Mouse (Mus musculus) mature B cell (primary cell): ENCODE data around the gene Mc1r.

Source experiments
- in situ Hi-C: fragments of 300-500 bp; cut with MboI; formaldehyde crosslinking; loops from 2 replicates; pipeline ENCODE4 v1.14.3; 2019

Mc1r gene

DNA sequence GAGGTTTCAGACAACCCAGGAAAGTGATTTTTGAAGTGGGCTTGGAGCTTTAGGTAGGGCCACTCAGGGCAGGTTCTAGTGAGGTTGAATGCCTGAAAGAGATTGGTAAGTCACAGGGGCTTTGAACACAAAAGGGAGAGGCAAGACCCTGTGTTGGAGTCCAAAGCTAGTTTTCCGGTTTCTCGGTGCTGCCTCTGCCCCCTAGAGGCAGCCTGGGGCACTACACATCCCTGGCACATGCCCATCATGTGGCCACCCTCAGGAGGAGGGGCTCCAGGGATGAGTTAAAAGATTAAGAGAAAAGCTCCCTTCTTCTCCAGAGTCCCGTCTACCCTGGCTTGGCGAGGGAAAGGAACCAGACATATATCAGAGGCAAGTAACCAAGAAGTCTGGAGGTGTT, at the start of gene Mc1r:
TSS of gene Mc1r (plus strand) at position 322 of the 400 bp plus-strand sequence.
- in situ Hi-C loops: no loop called here

DNA sequence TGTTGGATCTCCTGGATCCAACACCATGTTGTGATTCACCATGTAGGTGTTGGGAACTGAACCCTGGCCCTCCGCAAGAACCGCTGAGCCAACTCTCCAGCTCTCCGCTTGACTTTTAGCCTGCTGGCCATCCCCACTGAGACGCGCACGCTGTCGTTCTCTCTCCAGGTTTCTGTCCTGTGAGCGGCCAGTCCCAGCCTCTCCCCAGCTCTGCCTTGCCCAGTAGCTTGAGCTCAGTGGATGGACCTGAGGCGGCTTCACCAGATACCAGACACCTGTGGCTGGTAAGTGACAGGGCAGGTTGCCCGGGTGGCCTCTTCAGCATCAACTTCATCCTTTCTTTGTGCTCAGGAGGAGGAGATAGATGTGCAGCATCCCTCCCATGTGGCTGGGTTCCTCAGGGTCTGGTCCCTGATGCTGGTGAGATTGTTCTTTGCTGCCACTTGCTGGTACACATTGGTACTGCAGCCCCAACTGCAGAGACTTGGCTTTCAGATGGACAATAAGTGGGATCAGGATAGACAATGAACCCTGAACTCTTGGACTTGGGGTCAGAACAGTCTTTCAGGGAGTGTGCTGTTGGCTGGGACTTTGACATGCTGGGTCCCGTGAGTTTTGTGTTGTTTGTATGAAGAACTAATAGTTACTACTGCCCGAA, 45.7 kb upstream of the Mc1r start:
- in situ Hi-C loops: no loop called here

DNA sequence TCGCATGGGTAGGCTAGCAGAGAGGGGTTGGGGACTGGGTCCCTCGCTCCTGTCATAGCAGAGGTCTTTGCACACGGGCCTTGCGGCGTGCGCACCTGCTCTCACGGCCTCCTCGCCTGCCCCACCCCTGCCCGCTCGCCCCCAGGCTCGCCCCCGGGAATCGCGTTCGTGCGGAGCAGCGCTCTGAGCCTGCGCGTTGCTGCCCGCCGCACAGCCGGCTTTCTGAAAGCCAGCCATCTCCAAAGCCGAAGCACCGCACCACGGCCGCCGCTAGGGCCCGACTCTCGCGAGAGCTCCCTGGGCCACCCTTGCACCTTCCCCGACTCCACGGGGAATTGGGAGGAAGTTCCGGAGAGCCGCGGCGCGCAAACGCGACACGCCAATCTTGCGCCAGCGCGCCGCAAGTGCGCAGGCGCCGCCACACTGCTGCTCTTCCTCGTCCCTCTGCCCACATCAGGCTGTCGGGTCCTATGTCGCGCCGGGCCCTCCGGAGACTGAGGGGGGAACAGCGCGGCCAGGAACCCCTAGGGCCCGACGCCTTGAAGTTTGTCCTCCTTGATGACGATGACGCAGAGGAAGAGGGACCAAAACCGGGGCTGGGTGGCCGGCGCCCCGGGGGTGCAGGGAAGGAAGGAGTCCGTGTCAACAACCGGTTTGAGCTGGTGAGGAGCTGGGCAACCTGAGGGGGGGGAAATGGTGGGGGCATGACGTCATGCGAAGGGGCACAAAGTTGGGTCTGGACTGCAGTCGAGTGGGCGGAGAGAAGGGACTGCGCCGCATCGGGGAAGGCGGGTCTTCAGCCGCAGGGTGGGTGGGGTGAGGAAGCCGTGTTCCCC, 33.3 kb upstream of the Mc1r start, which contains the start of gene Tcf25:
TSS of gene Tcf25 (plus strand) at position 351 of the 836 bp plus-strand sequence.
- in situ Hi-C loops: no loop called here

DNA sequence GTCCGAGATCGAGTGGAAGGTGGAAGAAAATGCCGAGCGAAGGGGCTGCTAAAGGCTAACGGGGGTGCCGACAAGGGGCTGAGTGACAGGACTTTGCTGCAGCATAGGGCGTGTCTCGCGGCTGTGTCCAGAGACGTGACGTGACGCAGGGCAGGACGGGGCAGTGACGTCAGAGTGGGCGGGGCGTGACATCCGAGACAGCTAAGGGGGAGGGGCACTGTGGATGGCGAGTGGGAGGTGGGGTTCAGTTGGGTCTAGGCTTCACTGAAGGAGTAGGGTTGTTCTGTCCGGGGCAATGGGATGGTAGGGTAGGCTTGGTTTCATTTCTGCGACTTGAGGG, 32.7 kb upstream of the Mc1r start:
- in situ Hi-C loops: no loop called here

DNA sequence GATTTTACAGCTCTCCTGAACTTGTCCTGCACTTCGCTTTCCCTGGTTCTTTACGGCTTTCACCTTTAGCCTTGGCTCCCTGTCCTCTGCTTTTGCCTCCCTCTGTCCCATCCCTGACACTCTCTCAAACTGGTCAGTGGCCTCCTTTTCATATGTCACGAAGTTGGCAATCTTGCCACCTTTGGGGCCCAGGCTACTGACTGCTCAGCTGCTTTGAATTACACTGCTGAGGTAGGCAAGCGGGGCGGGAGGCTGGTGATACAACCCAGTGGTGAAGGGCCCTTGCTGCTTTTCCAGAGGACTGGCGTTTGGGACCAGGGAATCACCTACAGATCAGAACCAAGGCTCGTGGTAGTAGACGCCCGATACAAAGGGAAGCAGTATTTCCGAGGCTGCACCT, 31.2 kb upstream of the Mc1r start:
- in situ Hi-C loops: no loop called here

DNA sequence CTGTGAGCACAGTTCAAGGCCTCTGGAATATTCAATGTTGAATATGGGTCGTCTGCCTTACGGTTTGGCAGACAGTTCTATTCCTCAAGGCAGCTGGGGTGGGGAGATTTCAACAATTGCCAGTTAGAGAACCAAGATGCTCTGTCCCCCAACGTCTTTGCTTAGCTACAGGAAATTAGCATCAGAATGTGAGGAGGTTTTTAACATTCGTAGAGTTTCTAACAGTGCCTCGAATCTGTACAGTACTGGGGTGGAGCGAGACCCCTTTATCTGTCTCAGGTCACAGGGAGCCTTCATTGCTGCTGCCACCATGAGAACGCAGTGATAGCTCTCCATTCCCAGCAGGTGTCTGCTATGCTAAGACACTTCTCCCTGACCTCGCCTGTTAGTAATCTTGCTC, 30.8 kb upstream of the Mc1r start:
- in situ Hi-C loops: no loop called here

DNA sequence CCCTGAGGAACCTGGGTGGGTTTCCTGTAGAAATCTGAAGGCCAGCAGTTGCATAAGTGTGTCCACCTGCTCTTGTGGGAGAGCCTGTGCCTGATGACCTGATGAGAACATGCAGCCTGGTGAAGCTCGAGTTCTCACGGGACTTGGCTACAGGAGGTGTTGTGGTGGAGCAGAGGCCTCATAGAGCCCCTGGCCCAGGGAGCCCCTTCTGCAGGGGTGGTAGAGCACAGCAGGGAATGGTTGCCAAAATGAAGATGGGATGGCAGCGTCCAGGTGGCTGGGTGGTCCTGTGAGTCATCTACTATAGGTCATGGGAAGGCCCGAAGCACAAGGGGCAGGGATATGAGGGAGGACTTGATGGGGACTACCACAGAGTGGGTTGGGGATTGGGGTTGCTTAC, 25.2 kb upstream of the Mc1r start:
- in situ Hi-C loops: no loop called here

DNA sequence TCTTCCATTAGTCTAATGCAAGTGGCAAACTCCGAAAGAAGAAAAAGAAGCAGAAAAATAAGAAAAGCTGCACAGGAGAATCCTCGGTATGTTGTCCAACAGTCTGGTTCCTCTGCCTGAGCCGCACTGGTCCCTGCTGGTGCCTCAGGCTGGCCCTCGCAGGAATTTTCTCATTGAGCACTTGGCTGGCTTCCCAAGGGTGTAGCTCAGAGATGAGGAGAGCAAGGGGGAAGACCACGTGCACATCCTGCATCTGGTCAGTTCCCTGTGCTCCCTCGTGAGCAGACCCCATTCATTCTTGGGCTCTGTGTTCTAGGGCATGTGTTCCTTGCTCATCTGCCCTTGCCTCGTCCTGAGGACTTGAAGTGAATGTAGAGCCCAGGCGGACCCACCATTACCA, 24.4 kb upstream of the Mc1r start:
- in situ Hi-C loops: no loop called here

DNA sequence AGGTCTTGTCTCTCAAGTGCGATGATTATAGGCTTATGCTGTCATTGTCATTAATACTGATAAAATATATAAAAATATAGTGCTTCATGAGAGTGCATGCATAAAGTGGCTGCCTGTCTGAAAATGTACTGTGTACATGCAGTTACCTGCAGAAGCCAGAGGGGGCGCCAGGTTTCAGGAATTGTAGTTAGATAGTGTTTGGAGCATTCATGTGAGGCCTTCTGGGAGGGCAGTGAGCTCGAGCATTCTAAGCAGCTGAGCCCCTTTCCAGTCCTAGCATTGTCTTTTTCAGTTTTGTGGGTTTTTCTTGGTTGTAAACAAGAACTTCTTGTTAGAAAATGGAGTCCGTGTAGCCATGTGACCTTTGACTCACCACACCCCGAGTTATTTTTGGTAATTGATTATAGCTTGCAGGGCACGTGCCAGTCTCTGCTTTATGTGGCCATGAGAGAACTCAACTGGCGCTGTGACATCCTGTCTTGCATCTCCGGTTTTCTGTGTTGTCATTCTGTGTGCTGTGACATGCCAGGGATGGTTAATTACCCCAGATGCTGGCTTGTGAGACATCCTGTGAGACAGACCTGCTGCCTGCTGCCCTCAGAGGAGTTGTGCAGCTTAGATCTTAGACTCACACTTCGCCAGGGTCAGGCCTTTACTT, 21.9 kb upstream of the Mc1r start:
- in situ Hi-C loops: no loop called here

DNA sequence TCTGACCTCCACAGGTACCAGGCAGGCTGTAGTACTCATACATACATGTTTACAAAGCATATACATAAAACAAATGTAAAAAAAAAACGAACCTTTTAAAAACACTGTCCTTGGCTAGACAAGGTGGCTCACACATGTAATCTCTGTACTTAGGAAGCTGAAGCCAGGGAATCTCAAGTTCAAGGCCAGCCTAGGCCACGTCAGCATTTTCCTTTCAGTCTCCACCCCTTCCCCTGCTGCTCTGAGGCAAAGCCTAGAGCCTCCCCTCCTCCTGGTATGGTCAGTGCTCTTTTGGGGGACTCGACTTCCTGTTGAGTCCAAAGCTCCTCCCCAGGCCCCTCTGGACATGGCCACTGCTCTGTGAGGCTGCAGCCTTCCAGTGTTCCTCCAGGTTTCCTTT, 19.9 kb upstream of the Mc1r start:
- in situ Hi-C loops: no loop called here

DNA sequence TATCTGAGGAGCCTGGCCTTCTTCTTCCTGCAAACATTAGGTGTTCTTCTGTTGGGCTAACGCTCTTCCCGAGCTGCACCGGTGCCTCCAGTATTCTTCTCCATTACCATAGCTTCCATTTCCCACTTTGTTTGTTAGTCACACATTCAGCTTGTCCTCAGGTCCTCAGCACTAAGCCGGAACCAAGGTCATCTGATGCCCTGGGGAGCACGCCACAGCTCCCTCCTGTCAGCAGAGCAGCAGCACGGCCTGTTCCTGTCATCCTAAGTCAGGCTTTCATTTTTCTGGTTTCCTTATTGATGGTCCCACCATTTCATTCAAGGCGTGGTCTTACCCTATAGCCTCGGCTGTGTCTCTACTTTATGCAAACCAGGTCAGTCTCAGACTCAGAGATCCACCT, 19.1 kb upstream of the Mc1r start:
- in situ Hi-C loops: no loop called here

DNA sequence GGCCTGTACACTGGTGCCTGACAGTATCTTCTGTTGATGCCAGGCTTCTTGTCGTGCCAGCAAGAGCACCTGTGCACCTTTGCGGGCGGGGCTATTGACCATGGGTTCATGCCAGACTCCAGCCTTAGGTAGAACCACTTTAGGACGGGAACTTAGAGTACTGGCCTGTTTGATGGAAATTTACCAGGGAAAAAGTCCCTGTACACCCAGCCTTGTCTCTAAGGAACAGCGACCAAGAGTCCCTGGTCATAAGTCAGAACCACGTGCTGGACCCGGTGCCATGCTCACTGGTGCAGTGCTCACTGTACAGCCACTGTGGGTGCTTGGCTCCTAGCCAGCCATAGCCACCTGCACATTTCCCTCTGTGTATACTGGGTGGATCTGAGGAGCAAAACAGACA, 17.9 kb upstream of the Mc1r start:
- in situ Hi-C loops: no loop called here

DNA sequence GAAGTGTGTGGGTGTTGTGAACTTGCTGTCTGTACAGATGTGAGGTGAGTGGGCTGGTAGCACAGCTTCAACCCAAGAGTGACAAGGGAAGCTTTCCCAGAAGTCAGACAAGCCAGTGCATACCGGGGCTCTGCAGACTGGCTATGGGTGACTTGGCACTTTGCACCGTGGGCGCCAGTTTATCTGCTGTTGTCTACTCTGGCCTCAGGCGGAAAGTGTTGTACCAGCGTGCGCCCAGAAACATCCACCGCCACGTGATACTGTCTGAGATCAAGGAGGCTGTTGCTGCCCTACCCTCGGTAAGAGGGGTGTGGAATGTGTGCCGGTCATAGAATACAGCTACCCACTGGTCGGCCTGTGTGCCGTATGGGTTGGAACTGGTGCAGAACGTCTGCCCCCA, 8.6 kb upstream of the Mc1r start:
- in situ Hi-C loops: no loop called here

DNA sequence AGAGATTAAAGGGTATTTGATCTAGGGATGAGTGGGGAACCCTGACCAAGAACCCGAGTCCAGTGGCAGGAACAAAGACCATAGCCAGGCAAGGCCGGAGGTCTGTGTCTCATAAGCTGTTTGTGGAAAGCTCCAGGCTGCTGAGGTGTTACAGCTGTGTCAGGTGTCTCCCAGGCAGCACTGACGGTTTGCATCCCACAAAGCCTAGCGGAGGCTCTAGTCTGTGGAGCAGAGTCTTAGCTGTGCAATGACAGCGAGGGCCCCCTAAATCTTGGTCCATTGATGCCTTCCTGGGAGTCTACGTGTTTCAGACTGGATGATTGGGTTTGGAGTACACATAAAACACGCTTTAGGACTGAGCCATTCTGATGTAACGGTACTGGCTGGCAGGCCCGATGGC, 5.0 kb upstream of the Mc1r start:
- in situ Hi-C loops: no loop called here

DNA sequence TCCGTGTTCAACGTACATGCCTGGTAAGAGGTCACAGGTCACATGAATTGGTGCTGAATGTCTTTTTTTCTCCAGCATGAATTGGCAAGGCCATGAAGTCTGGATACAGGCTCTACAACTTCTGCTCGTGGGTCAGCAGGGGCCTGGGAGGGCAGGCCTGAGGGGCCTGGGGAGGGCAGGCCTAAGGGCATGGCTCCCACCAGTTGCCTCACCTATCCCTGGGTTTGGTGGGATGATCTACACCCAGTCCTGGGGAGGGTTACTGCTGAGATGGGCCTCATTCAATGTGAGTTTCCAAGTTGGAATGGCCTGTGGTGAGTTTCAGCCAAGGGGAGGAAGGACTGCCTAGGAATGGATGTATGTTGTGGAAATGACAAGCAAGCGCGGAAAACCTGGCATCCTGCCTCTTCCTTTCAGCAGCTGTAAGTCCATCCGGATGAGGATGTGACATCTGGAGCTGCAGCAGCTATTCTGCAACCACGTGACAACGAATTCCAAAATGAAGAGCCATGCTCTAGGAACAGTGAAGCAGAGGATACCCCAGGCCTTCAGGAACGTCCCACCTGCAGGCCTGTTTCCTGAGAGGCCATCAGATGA, 4.1 kb upstream of the Mc1r start:
- in situ Hi-C loops: no loop called here

DNA sequence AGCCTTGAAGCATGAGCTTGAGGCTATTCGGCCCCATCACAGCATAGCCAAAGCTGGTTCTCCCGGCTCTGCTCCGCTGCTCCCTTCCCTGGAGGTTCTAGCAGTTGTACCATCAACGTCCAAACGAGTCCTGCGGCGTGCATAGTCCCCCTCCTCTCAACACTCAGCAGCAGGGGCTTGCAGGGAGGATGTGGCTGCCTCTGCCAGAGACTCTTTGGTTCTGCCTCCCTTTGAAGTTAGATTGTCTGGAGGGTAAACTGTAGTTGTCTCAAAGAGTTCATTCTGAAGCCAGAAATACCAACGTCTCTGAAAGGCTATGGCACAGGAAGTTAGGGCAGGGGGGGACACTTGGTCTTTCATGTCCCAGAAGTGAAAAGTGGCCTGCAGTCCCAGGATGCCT, 2.4 kb upstream of the Mc1r start:
- in situ Hi-C loops: no loop called here

DNA sequence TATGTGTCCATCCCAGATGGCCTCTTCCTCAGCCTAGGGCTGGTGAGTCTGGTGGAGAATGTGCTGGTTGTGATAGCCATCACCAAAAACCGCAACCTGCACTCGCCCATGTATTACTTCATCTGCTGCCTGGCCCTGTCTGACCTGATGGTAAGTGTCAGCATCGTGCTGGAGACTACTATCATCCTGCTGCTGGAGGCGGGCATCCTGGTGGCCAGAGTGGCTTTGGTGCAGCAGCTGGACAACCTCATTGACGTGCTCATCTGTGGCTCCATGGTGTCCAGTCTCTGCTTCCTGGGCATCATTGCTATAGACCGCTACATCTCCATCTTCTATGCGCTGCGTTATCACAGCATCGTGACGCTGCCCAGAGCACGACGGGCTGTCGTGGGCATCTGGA, 705 bp downstream of the Mc1r start:
- in situ Hi-C loops: no loop called here

DNA sequence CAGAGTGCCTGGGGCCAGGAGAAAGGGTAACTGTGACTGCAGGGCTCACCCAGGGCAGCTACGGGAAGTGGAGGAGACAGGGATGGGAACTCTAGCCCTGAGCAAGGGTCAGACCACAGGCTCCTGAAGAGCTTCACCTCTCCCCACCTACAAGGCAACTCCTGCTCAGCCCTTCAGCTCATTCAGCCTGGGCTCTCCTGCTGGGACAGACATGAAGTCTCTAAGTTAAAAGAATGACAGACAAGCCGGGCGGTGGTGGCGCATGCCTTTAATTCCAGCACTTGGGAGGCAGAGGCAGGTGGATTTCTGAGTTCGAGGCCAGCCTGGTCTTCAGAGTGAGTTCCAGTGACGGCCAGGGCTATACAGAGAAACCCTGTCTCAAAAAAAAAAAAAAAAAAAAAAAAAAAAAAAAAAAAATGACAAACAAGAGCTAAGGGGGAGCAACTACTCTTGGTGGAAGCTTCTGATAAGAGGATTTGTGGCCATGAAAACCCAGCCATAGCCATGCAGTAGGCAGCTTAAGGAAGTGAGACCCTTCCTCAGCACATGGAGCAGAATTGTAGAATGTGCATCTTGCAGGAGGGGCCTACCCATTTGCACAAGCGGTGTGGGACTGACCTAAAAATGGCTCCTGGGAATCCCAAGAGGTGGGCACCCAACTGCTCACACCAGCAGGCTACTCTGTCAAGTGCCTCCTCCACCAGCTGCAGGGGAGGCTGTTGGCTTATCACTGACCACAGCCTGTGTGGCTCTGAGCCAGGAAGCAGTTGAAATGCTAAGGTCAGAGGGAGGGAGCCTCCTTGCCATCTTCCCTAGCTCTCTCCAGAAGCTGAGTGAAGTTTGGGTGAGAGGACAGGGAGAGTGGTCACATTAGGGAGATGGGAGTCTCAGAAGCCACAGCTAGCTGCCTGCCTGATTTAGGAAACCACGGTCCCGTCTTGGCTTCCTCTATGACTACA, 2.0 kb downstream of the Mc1r start:
- in situ Hi-C loops: no loop called here

DNA sequence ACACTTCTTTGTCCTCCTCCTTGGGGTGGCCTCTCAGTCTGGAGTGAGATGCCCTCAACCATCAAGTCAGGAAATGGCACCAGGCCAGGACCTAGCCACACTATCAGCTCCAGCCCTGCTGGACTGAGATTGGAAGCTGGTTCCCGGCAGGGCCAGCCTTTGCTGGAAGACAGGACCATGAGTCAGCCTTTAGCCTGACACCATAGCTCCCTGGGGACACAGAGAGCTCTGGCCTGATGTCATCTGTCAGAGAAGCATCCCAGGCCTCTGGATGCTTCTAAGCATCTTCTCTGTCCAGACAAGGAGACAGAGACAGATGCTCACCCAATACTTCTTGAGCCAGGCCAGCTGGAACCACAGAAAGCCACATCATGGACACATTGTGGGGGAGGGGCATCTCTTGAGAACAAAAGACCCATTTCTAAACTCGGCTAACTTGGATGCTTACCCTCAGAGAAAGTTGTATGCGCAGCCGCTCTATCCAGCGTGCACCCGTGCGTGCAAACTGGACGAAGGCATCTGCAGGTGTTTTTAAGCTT, 3.2 kb downstream of the Mc1r start:
- in situ Hi-C loops: no loop called here

DNA sequence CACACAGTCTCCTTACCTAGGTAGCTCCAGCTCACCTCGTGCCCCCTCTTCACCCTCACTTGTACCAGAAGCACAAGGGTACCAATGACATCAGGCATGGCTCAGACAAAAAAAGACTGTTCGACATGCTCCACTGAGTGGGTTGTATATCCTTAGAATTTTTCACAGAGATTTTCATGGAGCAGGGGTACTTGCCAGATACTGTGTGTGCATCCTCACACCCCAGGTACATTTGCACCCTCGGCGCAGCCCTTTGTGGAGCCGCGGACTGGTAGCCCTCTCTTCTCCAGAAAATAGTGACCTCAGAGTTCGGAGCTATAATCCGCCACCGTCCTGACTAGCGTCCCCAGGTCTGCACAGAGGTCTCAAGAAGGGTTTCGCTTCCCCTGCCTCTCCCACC, 3.9 kb downstream of the Mc1r start:
- in situ Hi-C loops: no loop called here

DNA sequence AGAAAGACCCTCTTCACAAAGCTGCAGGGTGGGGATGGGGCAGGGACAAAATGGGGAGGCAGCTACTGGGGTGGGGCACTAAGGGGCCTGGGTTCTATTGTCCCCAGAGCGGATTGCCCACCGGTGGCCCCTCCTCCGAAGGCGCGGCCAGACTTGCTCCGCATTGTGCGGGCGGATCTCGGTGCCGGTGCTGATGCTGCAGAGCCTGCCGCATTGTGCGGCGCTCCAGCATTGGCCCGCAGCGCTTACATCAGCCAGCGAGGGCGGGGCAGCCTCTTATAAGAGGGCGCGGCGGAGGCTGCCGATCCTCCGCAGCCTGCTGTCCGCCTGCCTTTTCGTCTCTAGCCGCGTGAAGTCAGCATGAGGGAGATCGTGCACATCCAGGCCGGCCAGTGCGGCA, 4.3 kb downstream of the Mc1r start, which contains the start of gene Tubb3:
TSS of gene Tubb3 (plus strand) at position 179 of the 400 bp plus-strand sequence.
- in situ Hi-C loops: no loop called here
